Mouse (Mus musculus) cerebellum, postnatal 14 days (tissue): ENCODE data around the gene Il17rb.

ENCODE experiments used
- DNase-seq, 2 experiments: peaks; one replicate each; pipeline ENCODE4 v3.0.0; 2021; ENCODE audit warnings: mixed read lengths in 2 of 2

Gene Il17rb

GRCm38 (mm10) chr14:29957393-29957792 lies 51.3 kb downstream of the Il17rb start:
- DNase-seq: no peak

GRCm38 (mm10) chr14:29950805-29951204 lies 57.9 kb downstream of the Il17rb start:
- no peak for DNase-seq

- no peak for DNase-seq
Observed at GRCm38 (mm10) chr14:29946761-29947309, 61.9 kb downstream of the Il17rb start.
